Mouse (Mus musculus): Measurements from ENCODE around the gene Camsap2.

Camsap2 gene

GRCm38 (mm10) chr1:136345454-136346372, at the start of gene Camsap2:
Gene Camsap2 (minus strand): TSS chr1:136346104.
- in situ Hi-C loops (cut with MboI; ENCODE audit: unreplicated experiment in 2 of 2) = loop anchor here (5.0 kb wide), 1 partner anchor 67 kb away; no protein-coding TSS in a partner anchor

- in situ Hi-C loops (cut with MboI; ENCODE audit: unreplicated experiment in 2 of 2) = no loop called here
Observed at GRCm38 (mm10) chr1:136395073-136395472, 49.2 kb upstream of the Camsap2 start.

- in situ Hi-C loops (cut with MboI; ENCODE audit: unreplicated experiment in 2 of 2) = no loop called here
Observed at GRCm38 (mm10) chr1:136394506-136394905, 48.6 kb upstream of the Camsap2 start.

- in situ Hi-C loops (cut with MboI; ENCODE audit: unreplicated experiment in 2 of 2) = no loop called here
Observed at GRCm38 (mm10) chr1:136386914-136387313, 41.0 kb upstream of the Camsap2 start.

GRCm38 (mm10) chr1:136381583-136381982, 35.7 kb upstream of the Camsap2 start:
- in situ Hi-C loops (cut with MboI; ENCODE audit: unreplicated experiment in 2 of 2) = no loop called here

- in situ Hi-C loops (cut with MboI; ENCODE audit: unreplicated experiment in 2 of 2) = no loop called here
Observed at GRCm38 (mm10) chr1:136381169-136381568, 35.3 kb upstream of the Camsap2 start.

GRCm38 (mm10) chr1:136380606-136381005, 34.7 kb upstream of the Camsap2 start:
- in situ Hi-C loops (cut with MboI; ENCODE audit: unreplicated experiment in 2 of 2) = no loop called here

- in situ Hi-C loops (cut with MboI; ENCODE audit: unreplicated experiment in 2 of 2) = no loop called here
Observed at GRCm38 (mm10) chr1:136380161-136380560, 34.3 kb upstream of the Camsap2 start.

- in situ Hi-C loops (cut with MboI; ENCODE audit: unreplicated experiment in 2 of 2) = no loop called here
Observed at GRCm38 (mm10) chr1:136379261-136379660, 33.4 kb upstream of the Camsap2 start.

GRCm38 (mm10) chr1:136365986-136366385, 20.1 kb upstream of the Camsap2 start:
- in situ Hi-C loops (cut with MboI; ENCODE audit: unreplicated experiment in 2 of 2) = no loop called here

- in situ Hi-C loops (cut with MboI; ENCODE audit: unreplicated experiment in 2 of 2) = no loop called here
Observed at GRCm38 (mm10) chr1:136364711-136365110, 18.8 kb upstream of the Camsap2 start.

- in situ Hi-C loops (cut with MboI; ENCODE audit: unreplicated experiment in 2 of 2) = no loop called here
Observed at GRCm38 (mm10) chr1:136363035-136363434, 17.1 kb upstream of the Camsap2 start.

- in situ Hi-C loops (cut with MboI; ENCODE audit: unreplicated experiment in 2 of 2) = no loop called here
Observed at GRCm38 (mm10) chr1:136362567-136362966, 16.7 kb upstream of the Camsap2 start.

GRCm38 (mm10) chr1:136361373-136361772, 15.5 kb upstream of the Camsap2 start:
- in situ Hi-C loops (cut with MboI; ENCODE audit: unreplicated experiment in 2 of 2) = no loop called here

- in situ Hi-C loops (cut with MboI; ENCODE audit: unreplicated experiment in 2 of 2) = no loop called here
Observed at GRCm38 (mm10) chr1:136360909-136361308, 15.0 kb upstream of the Camsap2 start.

- in situ Hi-C loops (cut with MboI; ENCODE audit: unreplicated experiment in 2 of 2) = no loop called here
Observed at GRCm38 (mm10) chr1:136358841-136359360, 13.0 kb upstream of the Camsap2 start.

GRCm38 (mm10) chr1:136355651-136356050, 9.7 kb upstream of the Camsap2 start:
- in situ Hi-C loops (cut with MboI; ENCODE audit: unreplicated experiment in 2 of 2) = no loop called here

GRCm38 (mm10) chr1:136350699-136351200, 4.8 kb upstream of the Camsap2 start:
- in situ Hi-C loops (cut with MboI; ENCODE audit: unreplicated experiment in 2 of 2) = no loop called here

GRCm38 (mm10) chr1:136348137-136348536, 2.2 kb upstream of the Camsap2 start:
- in situ Hi-C loops (cut with MboI; ENCODE audit: unreplicated experiment in 2 of 2) = loop anchor here (5.0 kb wide), 1 partner anchor 64 kb away; no protein-coding TSS in a partner anchor

GRCm38 (mm10) chr1:136347140-136347539, 1.2 kb upstream of the Camsap2 start:
- in situ Hi-C loops (cut with MboI; ENCODE audit: unreplicated experiment in 2 of 2) = loop anchor here (5.0 kb wide), 1 partner anchor 65 kb away; no protein-coding TSS in a partner anchor

- in situ Hi-C loops (cut with MboI; ENCODE audit: unreplicated experiment in 2 of 2) = loop anchor here (5.0 kb wide), 1 partner anchor 66 kb away; no protein-coding TSS in a partner anchor
Observed at GRCm38 (mm10) chr1:136346373-136347035, 600 bp upstream of the Camsap2 start.
